Mouse (Mus musculus) C2C12 (cell line): ENCODE measurements at regions not wholly inside any gene's neighbourhood (a gene's known extent, or its start where the extent isn't known, plus 50 kb on each side); places are given as distances from the start of the nearest gene placed in this dataset. TPM values are rescaled to one million over a fixed set of nuclear protein-coding genes. Genes with fewer than 3 reads are reported as not detected.

ENCODE experiments used
- H3K27me3 ChIP-seq: one replicate; pipeline ENCODE4 v1.6.1; 2011; ENCODE audit not compliant: control insufficient read depth, insufficient read depth, insufficient read length
- H3K36me3 ChIP-seq: one replicate; pipeline ENCODE4 v1.6.1; 2011; ENCODE audit not compliant: control insufficient read depth, insufficient read depth
- H3K4me3 ChIP-seq: one replicate; pipeline ENCODE4 v1.5.1; 2011; ENCODE audit warnings: mild to moderate bottlenecking, control low read depth; ENCODE audit not compliant: poor library complexity, insufficient read depth, severe bottlenecking
- H3K79me2 ChIP-seq: one replicate; pipeline ENCODE4 v1.6.1; 2011; ENCODE audit not compliant: control insufficient read depth, insufficient read depth
- H3K79me3 ChIP-seq: one replicate; pipeline ENCODE4 v1.6.1; 2011; ENCODE audit warnings: low read depth, control low read depth
- H3ac ChIP-seq: one replicate; pipeline ENCODE3; 2011; ENCODE audit warnings: low read depth; ENCODE audit not compliant: control insufficient read depth, insufficient read length
- CEBPB ChIP-seq: IDR thresholded peaks from one replicate; pipeline ENCODE4 v1.6.1; 2011; ENCODE audit warnings: low read depth, mild to moderate bottlenecking, control low read depth, moderate library complexity
- FOSL1 ChIP-seq: IDR thresholded peaks from one replicate; pipeline ENCODE4 v1.8.0; 2011; ENCODE audit warnings: mild to moderate bottlenecking, low read length; ENCODE audit not compliant: poor library complexity, insufficient read depth, severe bottlenecking
- MAX ChIP-seq: IDR thresholded peaks from one replicate; pipeline ENCODE4 v1.6.1; 2011; ENCODE audit warnings: mild to moderate bottlenecking, control low read depth
- MYOD1 ChIP-seq: IDR thresholded peaks from one replicate; pipeline ENCODE4 v1.6.1; 2011; ENCODE audit warnings: low read depth; ENCODE audit not compliant: control insufficient read depth, insufficient read length
- microRNA-seq: library from miRNA; unstranded; fragments of <30 nt; microRNA quantifications from one replicate; pipeline ENCODE4, GENCODE M21; 2019; ENCODE audit warnings: borderline microRNAs expressed

DNA sequence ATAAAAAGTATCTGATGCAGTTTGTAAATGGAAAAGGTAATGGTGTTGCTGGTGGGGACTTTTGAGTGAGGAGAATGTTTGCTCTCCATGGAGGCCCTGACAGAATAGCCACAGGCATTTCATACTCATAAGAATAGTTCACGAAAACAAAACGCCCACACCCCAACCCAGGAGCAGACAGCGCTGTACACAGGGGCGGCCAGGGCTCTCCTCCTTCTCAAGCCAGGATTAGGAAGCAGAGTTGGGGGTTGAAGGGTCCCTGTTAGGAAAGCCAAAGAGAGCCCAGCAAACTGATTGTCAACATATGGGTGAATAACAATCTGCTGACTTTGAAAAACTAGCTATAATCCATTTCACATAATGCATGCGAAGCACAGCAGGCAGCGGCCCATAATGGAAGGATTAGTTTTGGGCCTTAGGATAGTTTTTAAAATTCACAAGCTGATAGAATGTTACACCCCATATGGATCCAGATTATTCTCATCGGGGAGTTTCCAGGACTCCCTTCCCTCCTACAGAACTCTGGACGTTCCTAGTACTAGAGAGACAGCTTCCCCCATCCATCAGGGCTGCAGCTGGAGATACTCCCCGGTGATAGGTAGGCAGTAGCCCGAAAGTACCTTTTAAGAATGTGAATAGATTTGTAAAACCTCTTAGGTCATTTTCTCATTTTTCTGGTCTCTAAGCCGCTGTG is 50.6 kb upstream of the Kif2a start:
- Histone ChIP-seq H3K36me3 (no peaks in the 10 kb centered on the region), H3K79me3 (no peaks in the 10 kb centered on the region), H3K27me3 (no peaks in the 10 kb centered on the region), H3K4me3 (no peak overlapping the region), H3K79me2 (no peaks in the 10 kb centered on the region), H3ac (no peak overlapping the region)
- TF ChIP-seq MYOD1 (no peak), MAX (no peak), FOSL1 (no peak), CEBPB (no peak)

Small RNA genes lying in the stretch of these regions (microRNA-seq; reads per million reads assigned to microRNA genes)
- gene Gm22118 = not detected
